Mouse (Mus musculus) inflammation-experienced regulatory T-cells, adult 6 months (primary cell): ENCODE results near the gene Slain2. TPM values are rescaled to one million over a fixed set of nuclear protein-coding genes. Genes with fewer than 3 reads are reported as not detected.
"Not testable (repeated sequence)": the region's sequence is repeated elsewhere in the genome, so short reads cannot be mapped to it uniquely, and the experiment has no call there.

Source experiments
- ATAC-seq: one replicate; pipeline ENCODE4 v1.8.0; 2017
- polyA plus RNA-seq, 3 experiments: library from polyadenylated mRNA; unstranded; fragments of 100-300 nt; shearing (Covaris generic); gene quantifications; one replicate each; pipeline ENCODE4 v1.2.1; 2017

The Slain2 gene
- polyA plus RNA-seq, 3 experiments from 2014 or later: 12.3 to 13.3 (median 12.6) TPM

- not testable (repeated sequence) for ATAC-seq
Observed at GRCm38 (mm10) chr5:73013611-73014287, 99.6 kb downstream of the Slain2 start.

DNA sequence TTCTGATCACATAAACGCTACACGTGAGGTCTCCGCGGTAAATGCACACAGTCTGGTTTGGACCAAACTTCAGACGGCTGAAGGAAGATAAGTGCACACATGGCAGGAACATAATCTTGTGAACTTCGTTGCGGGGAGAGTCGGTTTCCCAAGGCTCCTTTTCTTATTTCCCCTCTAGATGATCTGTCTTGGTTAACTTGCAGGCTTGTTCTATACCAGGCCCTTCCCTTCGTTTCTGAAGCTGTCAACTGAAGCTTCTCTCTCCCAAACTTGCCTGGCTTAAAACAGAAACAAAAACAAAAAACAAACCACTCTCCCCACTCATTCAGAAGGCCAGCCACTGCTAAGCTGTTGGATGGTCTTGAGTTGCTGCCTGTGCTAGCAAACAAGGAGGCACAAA lies 100.6 kb downstream of the Slain2 start:
- no peak for ATAC-seq

DNA sequence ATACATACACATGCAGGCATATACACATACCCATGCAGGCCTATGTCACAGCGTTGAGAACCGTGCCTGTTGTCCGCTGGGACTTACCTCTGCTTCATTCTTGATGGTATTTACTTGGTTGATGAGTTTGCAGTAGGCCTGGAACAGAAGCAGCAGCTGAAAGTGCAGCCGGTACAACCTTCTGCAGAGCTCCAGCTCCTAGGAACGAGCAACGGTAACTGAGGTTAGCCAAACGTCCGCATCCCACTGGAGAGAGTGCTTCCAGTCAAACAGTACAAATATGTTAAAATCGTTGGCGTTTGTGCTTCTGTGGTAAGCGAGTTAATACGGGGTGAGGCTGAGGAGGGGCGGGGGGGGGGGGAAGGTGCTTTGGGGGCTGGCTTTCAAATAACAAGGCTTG lies 109.7 kb downstream of the Slain2 start:
- no peak for ATAC-seq

Other genes with a start within 250 kb of the Slain2 start
- gene Txk, start 161.5 kb upstream of the Slain2 start, polyA plus RNA-seq: 10 to 100 TPM; 46.0 to 52.1 (median 51.6) TPM
- gene Tec, start 45.8 kb upstream of the Slain2 start, polyA plus RNA-seq: 10 to 100 TPM in 2 of 3 experiments, 1 to 10 TPM in 1; 9.2 to 14.7 (median 10.2) TPM
- gene Gm10135, start 60.4 kb downstream of the Slain2 start, polyA plus RNA-seq: not detected
- not detected for gene Slc10a4, start 92.6 kb downstream of the Slain2 start, polyA plus RNA-seq